Mouse (Mus musculus) adrenal gland, postnatal 10 days (tissue): ENCODE results near the gene Slc6a6. TPM values are rescaled to one million over a fixed set of nuclear protein-coding genes. Genes with fewer than 3 reads are reported as not detected.

Source experiments
- DNase-seq: peaks from one replicate; pipeline ENCODE4 v3.0.0; 2021; ENCODE audit warnings: mixed read lengths
- total RNA-seq, 2 experiments: library from RNA; stranded (reverse); gene quantifications; 2 replicates each; pipeline ENCODE4 v1.2.3; 2021

The Slc6a6 gene
- total RNA-seq, 2 experiments from 2014 or later: 175 to 205 TPM

DNA sequence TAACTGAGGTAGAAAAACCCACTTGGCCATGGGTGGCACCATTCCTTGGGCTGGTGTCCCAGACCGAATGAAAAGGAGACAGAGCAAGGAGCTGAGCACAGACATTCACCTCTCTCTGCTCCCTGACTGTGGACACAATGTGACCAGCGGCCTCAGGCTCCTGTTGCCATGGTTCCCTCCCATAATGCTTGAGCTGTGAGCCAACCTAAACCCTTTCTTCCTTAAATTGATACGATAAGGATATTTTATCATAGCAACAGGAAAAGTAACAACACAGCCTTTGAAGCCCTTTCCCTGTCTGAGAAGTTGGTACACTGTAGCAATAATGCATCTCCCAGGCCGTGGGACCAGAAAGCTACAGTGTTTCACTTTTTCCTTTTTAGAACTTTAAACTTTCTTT is 14.6 kb upstream of the Slc6a6 start:
- DNase-seq: no peak

DNA sequence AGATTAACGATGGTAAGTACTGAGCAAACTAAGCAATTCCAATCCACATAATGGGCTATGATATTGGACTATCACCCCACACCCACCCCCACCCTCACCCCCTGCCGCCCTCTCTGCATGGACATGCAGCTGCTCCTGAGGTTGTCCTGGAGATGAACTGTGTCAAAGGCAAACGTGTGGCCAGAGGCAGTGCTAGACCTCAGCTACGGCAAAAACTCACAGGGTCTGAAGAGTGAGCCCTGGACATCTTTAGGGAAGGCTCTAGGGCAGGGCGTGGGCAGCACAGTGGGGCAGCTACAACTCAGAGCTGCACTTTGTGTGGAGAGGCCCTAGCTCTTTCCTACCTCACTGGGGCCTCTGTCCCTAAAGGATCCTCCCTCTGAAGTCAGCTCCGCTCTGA is 13.6 kb upstream of the Slc6a6 start:
- DNase-seq: no peak

DNA sequence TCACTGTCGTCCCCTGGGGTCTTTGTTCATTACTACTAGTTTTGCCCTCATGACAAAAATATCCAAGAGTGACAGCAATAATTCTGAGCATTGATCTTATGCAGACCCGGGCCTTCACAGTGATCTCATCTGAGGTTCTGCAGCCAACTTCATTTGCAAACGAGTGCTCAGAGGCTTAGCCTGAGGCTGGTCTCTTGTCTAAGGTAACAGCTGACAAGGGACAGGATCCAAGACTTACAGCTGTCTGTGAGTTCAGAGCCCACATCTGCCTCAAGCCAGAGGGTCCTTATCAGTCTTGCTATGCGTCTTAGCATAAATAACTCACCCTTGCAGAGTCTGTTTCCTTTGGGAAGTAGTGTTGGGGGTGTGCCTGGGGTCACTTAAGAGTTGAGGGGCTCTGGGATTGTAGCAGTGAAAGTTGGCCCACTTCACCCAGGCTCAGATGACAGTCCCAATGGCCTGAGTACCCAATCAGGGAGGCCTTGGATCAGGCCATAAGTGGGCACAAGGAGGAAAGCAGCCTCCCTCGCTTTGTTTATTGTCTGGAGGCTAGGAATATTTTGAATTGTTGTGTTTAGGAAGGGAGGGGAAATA is 9.0 kb upstream of the Slc6a6 start:
- no peak for DNase-seq

DNA sequence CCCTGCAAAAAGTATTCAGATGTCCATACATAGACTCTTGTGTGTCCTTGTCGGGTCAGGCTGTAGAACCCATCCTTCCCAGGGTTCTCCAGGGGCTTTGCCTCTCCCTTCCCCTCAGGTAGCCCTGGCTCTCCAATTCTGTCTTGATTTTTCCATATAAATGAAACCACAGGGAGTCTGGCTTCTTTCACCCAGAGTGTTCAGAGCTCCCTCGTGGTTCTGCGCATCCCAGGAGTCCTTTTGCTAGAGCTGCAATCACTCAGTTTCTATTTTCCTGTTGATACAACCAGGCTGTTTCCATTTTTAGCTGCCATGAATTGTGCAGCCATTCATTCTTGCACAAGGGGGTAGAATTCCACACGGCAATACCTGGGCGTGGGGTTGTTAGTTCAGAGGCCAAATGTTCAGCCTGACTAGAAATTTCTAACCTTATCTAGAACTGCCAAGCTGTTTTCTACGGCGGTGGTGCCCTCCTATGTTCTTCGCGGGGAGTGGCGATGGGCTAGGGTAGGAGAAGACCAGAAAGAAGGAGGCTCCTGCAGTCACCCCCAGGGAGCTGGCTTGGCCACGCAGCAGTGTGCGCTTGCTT is 5.3 kb upstream of the Slc6a6 start:
- DNase-seq: peak; percentile 46

DNA sequence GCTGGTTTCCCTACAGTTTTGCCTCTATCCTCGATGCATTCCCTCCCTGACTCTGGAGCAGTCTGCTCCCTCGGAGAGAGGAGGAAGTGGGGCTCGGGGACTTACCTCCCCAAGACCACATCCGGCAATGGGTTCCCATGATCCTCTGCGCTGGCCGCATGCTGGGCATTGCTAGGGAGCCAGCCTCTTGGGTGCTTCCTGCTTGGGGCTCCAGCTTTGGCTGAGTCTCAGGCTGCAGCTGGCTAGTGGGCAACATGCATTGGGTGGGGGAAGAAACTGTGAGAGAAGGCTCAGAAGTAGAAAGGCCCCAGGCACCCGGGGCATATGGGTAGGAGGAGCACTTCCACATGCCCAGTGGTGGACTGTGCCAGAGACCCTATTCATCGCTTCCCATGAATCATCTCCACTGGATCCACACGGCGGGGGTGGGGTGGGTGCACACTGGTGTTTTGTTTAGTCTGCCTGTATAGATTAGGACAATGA is 4.7 kb upstream of the Slc6a6 start:
- DNase-seq: peak; percentile 51

DNA sequence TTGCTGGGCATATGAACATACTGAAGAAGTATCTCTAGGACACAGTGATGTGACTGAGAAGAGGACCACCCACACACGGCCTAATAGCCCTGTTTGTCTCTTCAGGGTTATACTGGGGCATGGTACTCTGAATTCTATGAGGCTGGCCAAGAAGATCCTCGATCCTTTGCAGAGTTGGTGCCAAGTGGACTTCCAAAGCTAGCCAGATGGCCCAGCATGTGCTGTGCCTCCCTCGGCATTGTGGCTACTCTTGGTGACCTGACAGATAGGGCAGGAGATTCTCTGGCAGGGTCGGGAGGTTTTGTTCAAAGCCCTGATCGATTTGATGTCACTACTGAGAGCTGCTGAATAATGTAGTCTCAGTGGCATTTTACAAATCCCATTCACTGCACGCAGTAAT is 4.1 kb upstream of the Slc6a6 start:
- DNase-seq: no peak

DNA sequence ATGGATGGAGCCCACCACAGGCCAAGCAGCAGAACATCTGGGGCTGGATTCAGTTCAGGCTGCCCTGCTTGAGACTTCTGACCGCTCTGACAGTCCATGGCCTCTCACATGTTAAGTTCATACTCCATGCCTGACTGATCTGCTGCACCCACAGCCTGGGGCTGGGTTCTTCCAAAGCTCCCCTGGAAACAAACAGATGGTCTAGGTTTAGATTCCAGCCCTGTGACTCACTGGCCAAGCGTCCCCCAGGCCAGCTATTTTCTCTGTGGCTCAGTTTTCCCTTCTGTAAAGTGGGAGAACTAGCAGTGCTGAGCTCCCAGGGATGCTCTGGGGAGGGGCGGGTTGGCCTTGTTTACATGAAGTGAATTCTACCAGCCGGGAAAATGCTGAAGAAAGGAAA is 2.0 kb upstream of the Slc6a6 start:
- no peak for DNase-seq

DNA sequence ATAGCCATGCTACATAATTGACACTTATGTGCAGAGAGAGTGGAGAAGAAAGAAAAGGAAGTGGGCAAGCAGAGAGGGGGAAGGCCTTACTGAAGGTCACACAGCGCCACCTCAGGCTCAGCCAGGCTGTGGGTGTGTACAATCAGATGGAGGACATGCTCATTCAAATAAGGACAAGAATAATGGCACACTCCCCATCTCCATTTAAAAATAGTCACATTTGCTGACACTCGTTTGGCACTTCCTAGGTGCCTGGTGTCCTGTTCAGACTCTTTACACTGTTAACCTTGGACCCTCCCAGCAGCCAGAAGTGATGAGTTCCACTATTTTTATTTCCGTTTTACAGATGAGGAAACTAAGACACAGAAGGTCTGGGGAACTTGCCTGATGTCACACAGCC is 732 bp upstream of the Slc6a6 start:
- DNase-seq: no peak

DNA sequence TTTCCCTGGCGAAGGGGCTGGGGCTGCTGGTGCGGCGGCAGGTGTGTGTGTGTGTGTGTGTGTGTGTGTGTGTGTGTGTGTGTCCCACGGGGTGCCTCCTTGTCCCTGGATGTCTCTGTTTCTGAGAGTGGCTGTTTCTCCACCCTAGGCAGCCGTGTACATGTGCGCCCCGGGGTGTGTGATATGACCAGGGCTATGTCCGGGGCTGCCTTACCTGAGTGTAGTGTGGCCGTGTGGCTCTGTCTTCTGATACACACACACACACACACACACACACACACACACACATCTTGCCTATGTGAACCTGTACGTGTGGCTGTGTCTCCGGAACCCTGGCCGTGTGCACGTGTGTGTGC is 599 bp downstream of the Slc6a6 start:
- DNase-seq: no peak

DNA sequence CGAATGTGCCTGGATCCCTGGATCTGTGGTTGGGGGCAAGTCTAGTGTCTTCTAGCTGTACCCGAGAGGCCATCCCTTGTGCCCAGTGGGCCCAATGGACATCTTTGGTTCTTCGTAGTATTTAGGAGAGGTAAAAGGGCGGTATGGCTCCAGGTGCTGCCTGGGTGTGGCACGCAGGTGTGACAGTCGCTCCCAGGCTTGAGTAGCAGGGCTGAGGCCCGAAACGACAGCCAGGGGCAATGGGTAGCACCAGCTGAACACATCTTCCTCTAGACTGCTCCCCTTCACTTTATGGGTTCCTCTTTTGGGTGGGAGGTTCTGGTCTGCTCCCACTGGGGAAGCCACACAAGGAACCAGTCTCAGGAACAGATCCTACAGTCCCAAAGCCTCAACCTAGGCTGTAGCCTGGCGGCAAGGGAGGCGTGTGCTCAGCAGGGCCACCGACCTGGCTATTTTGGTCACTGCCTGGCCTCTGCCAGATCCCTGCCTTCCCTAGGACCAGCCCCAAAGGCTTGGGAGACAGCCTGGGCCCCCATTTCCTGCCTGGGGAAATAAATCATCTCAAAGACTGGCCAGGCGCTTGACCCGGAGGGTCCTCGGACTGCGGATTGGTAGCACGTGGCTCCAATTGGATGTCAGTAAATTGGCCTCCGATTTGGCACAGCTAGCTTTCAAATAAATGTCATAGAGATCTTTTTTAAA is 1.1 kb downstream of the Slc6a6 start:
- DNase-seq: peak; percentile 69

DNA sequence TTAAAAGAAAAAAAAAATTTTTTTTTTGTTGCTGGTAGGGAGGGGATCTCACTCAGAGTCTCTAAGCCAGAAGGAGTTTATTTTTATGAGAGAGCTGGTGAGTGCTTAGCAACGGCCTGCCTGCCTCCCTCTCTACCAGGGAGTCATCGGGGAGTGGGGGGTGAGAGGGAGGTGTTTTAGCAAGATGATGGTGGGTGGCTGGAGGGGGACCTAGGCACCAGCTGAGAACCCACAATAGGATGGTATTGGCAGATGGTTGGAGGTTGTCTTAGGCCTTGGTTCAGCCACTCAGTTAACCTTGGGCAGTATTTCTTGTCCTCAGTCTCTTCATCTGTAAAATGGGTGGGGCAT is 1.7 kb downstream of the Slc6a6 start:
- DNase-seq: no peak

DNA sequence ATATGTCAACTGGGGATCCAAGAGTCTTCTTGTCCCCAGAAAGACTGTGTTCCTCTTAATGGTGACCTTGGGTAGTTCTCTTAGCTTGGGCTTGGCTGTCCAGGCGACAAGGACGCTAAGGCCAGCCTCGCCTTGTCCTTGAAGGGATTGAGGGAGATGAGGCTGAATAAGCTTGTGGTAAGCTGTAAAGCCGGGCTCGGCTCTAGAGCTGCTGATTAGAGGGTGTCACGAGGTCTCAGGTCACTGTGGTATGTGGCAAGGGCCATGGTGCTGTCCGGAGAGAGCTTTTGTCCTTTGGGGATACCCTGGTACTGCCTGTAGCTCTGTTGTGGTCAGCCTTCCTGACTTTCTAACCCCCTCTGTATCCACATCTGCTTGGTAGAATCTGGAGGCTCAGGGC is 2.0 kb downstream of the Slc6a6 start:
- DNase-seq: peak; percentile 52

DNA sequence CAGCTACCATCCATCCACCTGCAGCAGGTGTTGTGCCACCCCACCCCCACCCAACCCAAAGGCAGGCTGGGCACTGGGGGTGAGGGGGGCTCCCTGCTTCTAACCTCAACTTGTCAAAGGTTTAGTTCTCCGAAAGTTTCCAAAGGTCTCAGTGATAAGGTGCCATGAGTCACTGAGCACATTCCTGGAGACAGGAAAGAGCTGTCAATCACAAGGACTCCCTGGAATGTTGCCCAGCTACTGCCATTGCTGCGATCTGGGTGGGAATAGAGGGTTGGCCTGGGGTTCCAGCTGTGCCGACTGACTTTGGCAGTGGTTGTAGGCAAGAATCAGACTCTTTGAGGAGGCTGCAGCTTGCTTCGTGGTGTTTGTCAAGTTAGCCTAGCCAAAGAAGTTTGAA is 2.7 kb downstream of the Slc6a6 start:
- peak; percentile 83 for DNase-seq

DNA sequence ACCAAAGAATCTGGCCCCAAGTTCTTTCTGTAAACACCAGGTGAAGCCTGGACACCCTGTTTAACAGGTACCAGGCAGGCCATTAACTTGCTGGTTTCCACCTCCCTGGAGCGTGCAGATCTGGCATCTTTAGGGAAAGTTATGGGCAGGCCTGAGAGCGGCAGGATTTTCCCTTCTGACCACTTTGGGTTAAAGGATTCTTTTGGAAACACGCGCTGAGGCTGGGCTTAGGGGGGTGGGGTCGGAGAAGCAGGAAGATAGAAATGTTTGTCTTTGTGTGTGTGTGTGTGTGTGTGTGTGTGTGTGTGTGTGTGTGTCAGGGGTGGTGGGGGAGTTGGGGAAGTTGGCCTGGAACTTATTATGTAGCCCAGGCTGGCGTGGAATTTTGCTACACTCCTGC is 4.2 kb downstream of the Slc6a6 start:
- no peak for DNase-seq

DNA sequence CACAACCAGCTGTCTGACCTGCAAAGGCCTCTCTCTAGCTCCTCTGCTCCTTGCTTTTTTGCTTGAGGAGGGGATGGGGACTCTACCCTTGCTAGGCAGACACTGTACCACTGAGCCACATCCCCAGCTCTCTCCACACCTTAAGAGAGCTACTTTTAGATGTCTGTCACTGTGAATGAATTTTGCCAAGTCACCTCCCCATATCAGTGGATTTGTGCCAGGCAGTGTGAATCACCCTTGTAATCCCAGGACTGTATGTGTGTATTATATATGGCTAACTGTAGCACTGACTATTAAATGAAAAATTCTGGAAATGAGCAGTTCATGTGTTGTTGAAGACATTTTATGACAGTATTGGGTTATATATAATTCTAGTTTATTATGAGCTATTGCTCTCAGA is 5.4 kb downstream of the Slc6a6 start:
- no peak for DNase-seq

DNA sequence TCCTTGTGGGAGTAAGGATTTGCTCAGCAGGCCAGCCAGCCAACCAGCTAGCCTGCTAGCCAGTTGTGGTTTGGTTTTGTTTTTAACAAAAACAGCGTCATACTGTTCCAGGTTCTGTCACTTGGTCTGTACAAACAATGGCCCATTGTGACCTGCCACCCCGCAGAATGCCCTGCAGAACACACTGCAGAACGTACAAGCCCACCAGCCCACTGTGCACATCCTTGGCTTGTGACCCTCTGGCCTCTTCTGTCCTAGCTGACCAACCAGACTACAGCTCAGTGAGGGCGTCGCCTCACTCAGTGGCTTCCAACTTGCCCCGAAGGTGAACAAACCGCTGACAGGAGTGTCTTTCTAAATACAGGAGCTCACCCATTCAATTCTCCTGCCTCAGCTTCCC is 6.4 kb downstream of the Slc6a6 start:
- DNase-seq: no peak

DNA sequence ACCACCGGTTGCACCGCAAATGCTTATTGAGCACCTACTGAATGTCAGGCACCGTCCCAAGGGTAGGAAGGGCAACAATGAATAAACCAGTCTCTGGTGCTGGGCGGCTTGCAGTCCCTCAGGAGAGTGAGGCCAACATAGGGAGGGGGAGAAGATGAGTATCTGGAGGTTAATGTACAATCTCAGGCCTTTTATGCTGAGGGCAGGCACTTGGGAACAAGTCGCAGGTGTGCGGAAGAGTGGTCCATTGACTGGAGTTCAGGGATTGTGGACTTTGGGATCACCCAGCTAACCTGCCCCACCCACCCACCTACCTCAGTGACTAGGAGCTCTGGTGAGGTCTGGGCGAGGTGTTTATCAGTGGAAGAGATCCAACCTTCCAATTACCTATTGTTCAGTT is 6.8 kb downstream of the Slc6a6 start:
- DNase-seq: no peak

DNA sequence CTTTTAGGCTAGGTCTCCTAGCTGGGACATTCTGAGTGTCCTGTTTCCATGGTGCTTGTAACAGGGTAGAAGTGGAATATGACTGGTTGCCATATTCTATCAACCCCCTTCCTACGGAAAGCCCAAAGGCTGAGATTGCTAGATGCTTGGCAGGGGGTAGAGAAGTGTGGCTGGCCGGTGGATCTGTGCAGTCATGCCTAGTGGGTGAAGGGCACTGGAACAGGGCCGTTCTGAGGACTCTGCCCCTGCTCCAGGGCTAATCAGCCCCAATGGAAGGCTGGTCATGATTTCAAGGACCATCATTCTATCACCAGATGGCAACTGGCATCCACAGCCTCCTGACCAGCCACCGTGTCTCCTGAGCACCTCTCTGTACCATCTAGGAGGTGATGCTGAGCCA is 7.7 kb downstream of the Slc6a6 start:
- DNase-seq: no peak

DNA sequence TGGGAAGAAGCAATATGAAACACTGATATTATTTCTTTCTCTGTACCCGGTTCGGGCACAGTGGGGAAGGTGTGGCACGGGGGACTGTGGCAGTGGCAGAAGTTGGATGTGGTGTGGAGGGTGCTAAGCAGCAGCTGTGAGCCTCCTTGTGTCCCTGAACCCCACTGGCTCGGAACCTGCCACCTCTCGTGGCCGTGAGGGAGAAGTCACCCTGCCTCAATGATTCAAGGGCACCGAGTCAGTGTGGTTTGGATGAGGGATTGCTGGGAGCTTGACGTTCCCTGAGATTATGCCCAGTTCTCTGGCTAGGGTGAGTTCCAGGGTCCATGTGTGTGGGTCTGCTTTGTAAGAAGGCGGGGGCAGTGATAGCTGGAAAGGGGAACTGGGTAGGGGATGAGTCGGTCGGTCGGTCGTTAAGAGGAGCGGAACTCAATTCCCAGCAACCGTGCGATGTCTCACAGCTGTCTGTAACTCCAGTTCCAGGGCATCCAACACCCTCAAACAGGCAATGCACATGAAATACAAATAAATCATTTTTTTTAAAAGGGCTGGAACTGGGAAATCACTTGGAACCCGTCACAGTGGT is 9.5 kb downstream of the Slc6a6 start:
- peak; percentile 39 for DNase-seq

DNA sequence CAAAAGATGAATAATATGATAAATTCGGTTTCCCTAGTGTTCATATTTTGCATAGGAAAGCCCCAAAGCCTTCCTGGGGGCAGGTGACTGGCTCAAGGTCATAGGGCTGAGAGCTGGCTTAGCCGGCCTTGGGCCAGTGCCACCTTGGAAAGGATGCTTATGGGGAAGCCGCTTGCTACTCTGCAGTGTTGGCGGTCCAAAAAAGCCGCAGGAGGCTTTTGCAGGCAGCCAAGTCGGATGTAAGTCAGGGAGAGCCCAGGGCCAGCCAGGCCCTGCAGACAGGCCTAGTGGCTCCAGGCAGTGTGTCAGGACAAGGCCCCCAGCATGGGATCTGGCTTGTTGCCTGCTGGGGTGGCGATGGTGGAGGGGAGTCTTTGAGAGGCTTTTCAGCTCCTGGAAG is 10.8 kb downstream of the Slc6a6 start:
- DNase-seq: peak; percentile 84

DNA sequence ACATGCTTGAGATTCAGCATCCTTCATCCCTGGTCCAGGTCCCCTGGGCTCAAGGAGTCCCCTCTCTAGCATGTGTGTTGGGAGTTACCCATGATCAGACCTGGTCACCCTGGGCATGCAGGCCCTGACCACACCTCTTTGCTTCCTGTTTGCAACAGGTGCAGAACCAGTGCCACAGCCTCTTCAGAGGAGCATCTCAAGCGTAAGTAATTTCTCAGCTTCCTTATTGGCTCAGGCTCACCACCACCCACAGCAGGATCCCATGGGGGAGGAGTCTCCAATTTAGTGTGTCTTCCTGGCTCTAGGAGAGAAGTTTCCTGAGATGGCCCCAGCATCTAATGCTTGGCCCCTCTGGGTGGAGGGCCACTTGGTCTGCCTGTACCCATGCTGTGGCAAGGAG is 15.0 kb downstream of the Slc6a6 start:
- no peak for DNase-seq

DNA sequence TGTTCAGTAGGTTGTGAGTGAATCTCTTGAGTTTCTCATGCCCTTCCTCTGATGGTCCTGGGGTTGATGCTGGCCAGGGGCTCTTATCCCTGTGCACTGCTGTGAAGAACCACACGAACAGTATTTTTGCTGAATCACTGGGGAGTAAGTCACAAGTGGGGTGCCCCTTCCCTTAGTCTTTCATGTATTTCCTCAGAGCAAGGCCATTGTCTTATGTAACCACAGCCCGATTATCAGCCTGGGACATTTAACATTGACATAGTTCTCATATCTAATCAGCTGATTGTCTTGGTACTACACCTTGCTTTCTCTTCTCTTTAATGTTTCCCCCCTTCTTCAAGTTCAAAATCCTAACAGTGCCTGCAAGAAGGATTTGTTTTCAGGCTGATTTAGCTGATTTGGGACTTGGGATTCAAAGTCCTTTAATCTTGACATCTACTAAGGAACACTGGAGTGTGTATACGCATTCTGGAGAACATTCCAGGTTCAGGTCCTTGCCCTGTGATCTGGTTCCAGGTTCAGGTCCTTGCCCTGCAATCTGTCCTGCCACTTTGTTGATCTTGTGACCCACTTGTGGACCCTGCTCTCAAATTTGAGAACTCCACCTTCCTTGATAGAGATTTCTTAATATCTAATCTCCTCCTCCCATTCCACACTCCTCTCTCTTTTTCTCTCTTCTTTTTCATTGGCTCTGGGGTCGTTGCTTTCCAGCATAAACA is 15.8 kb downstream of the Slc6a6 start:
- peak; percentile 36 for DNase-seq
